Mouse (Mus musculus) heart, embryonic 16.5 days (tissue): Measurements from ENCODE around the gene Olfr1361. TPM values are rescaled to one million over a fixed set of nuclear protein-coding genes. Genes with fewer than 3 reads are reported as not detected.

Experiments used
- polyA plus RNA-seq: library from polyadenylated mRNA; unstranded; fragments of >200 nt; fragmentation: Nextera tagmentation; extraction: Ambion mirVana; gene quantifications from 2 replicates; pipeline ENCODE4 v1.2.1, GENCODE M21; 2015

Olfr1361 gene
- polyA plus RNA-seq, 1 experiment from 2014 or later = not detected

Other genes with a start within 250 kb of the Olfr1361 start
- 3.2 and 3.9 TPM in 2 replicates for gene Pgbd1, start 222.3 kb downstream of the Olfr1361 start, polyA plus RNA-seq
- 25.2 and 25.8 TPM in 2 replicates for gene Zscan26, start 209.7 kb downstream of the Olfr1361 start, polyA plus RNA-seq
- gene Nkapl, start 194.9 kb downstream of the Olfr1361 start, polyA plus RNA-seq = 1.5 and 1.7 TPM in 2 replicates
- gene Zkscan4, start 184.5 kb downstream of the Olfr1361 start, polyA plus RNA-seq = 1.9 and 2.2 TPM in 2 replicates
- gene Gm10065, start 183.9 kb downstream of the Olfr1361 start, polyA plus RNA-seq = not detected in 2 replicates
- gene AK157302, start 168.2 kb downstream of the Olfr1361 start, polyA plus RNA-seq = 0.77 and 4.1 TPM in 2 replicates
- 20.3 and 62.4 TPM in 2 replicates for gene Gm11273, start 162.0 kb downstream of the Olfr1361 start, polyA plus RNA-seq
- 3.7 and 4.7 TPM in 2 replicates for gene Zkscan8, start 132.3 kb downstream of the Olfr1361 start, polyA plus RNA-seq
- gene Olfr1366, start 120.6 kb downstream of the Olfr1361 start, polyA plus RNA-seq = 0.04 TPM in 1 of 2 replicates, not detected in the other
- not detected in 2 replicates for gene Olfr1535, start 103.5 kb downstream of the Olfr1361 start, polyA plus RNA-seq
- not detected in 2 replicates for gene Olfr1364, start 81.6 kb downstream of the Olfr1361 start, polyA plus RNA-seq
- gene Olfr1362, start 49.4 kb downstream of the Olfr1361 start, polyA plus RNA-seq = not detected in 2 replicates
- not detected in 2 replicates for gene Olfr11, start 20.9 kb downstream of the Olfr1361 start, polyA plus RNA-seq
- gene Olfr1360, start 14.0 kb upstream of the Olfr1361 start, polyA plus RNA-seq = not detected in 2 replicates
- gene Olfr1359, start 34.7 kb upstream of the Olfr1361 start, polyA plus RNA-seq = not detected in 2 replicates
- gene Hist1h2bl, start 52.8 kb upstream of the Olfr1361 start, polyA plus RNA-seq = 0.86 and 1.7 TPM in 2 replicates
- 4.3 and 8.1 TPM in 2 replicates for gene Hist1h2ai, start 53.0 kb upstream of the Olfr1361 start, polyA plus RNA-seq
- 4.8 and 6.2 TPM in 2 replicates for gene Hist1h3h, start 54.3 kb upstream of the Olfr1361 start, polyA plus RNA-seq
- 1.8 and 2.4 TPM in 2 replicates for gene Hist1h2bm, start 58.7 kb upstream of the Olfr1361 start, polyA plus RNA-seq
- 0.51 and 0.67 TPM in 2 replicates for gene Hist1h4j, start 71.7 kb upstream of the Olfr1361 start, polyA plus RNA-seq
- 1.9 TPM in 1 of 2 replicates, not detected in the other for gene Hist1h4k, start 87.1 kb upstream of the Olfr1361 start, polyA plus RNA-seq
- gene Hist1h2ak, start 90.4 kb upstream of the Olfr1361 start, polyA plus RNA-seq = 9.3 and 10.0 TPM in 2 replicates
- gene Hist1h2bn, start 90.7 kb upstream of the Olfr1361 start, polyA plus RNA-seq = 0.88 and 1.6 TPM in 2 replicates
- gene Hist1h1b, start 117.2 kb upstream of the Olfr1361 start, polyA plus RNA-seq = 8.6 and 9.8 TPM in 2 replicates
- 50.2 and 54.0 TPM in 2 replicates for gene Hist1h3i, start 120.0 kb upstream of the Olfr1361 start, polyA plus RNA-seq
- gene Hist1h2an, start 123.8 kb upstream of the Olfr1361 start, polyA plus RNA-seq = 3.0 and 3.1 TPM in 2 replicates
- gene Hist1h2bp, start 124.1 kb upstream of the Olfr1361 start, polyA plus RNA-seq = 0.34 and 0.52 TPM in 2 replicates
- 9.3 and 10.4 TPM in 2 replicates for gene Hist1h2bq, start 146.8 kb upstream of the Olfr1361 start, polyA plus RNA-seq
- not detected in 2 replicates for gene Hist1h2ao, start 147.1 kb upstream of the Olfr1361 start, polyA plus RNA-seq
- not detected in 2 replicates for gene Hist1h4m, start 148.4 kb upstream of the Olfr1361 start, polyA plus RNA-seq
- 6.3 and 7.5 TPM in 2 replicates for gene Hist1h4n, start 168.8 kb upstream of the Olfr1361 start, polyA plus RNA-seq
- 1,370 and 1,778 TPM in 2 replicates for gene Hist1h2ap, start 170.1 kb upstream of the Olfr1361 start, polyA plus RNA-seq
- gene Hist1h2br, start 170.4 kb upstream of the Olfr1361 start, polyA plus RNA-seq = 9.6 and 10.5 TPM in 2 replicates